Mouse (Mus musculus): Measurements from ENCODE around the gene Capn5.
"Not testable (repeated sequence)": the region's sequence is repeated elsewhere in the genome, so short reads cannot be mapped to it uniquely, and the experiment has no call there.

The Capn5 gene

GRCm38 (mm10) chr7:98188238-98188637 lies 10.2 kb upstream of the Capn5 start:
- no peak for DNase-seq (ENCODE audit: low read depth, low spot score)
- H3K27me3 ChIP-seq (ENCODE audit: control insufficient read depth, insufficient read depth, low read length, poor library complexity, severe bottlenecking): no peaks in the 10 kb centered on the region
- no peaks in the 10 kb centered on the region for H3K36me3 ChIP-seq (ENCODE audit: control insufficient read depth, insufficient read depth, low read length, poor library complexity, severe bottlenecking)

GRCm38 (mm10) chr7:98187332-98187731 lies 9.3 kb upstream of the Capn5 start:
- not testable (repeated sequence) for DNase-seq (ENCODE audit: low read depth, low spot score); H3K36me3 ChIP-seq (ENCODE audit: control insufficient read depth, insufficient read depth, low read length, poor library complexity, severe bottlenecking); H3K27me3 ChIP-seq (ENCODE audit: control insufficient read depth, insufficient read depth, low read length, poor library complexity, severe bottlenecking)

- no peak for DNase-seq (ENCODE audit: low read depth, low spot score)
- H3K27me3 ChIP-seq (ENCODE audit: control insufficient read depth, insufficient read depth, low read length, poor library complexity, severe bottlenecking): no peaks in the 10 kb centered on the region
- H3K36me3 ChIP-seq (ENCODE audit: control insufficient read depth, insufficient read depth, low read length, poor library complexity, severe bottlenecking): no peaks in the 10 kb centered on the region
Measured at GRCm38 (mm10) chr7:98186637-98187036, 8.6 kb upstream of the Capn5 start.

GRCm38 (mm10) chr7:98185326-98185725 lies 7.3 kb upstream of the Capn5 start:
- Histone ChIP-seq H3K36me3 (ENCODE audit: control insufficient read depth, insufficient read depth, low read length, poor library complexity, severe bottlenecking) (no peaks in the 10 kb centered on the region), H3K27me3 (ENCODE audit: control insufficient read depth, insufficient read depth, low read length, poor library complexity, severe bottlenecking) (no peaks in the 10 kb centered on the region)
- no peak for DNase-seq (ENCODE audit: low read depth, low spot score)

GRCm38 (mm10) chr7:98178560-98179231 lies 622 bp upstream of the Capn5 start:
- no peaks in the 10 kb centered on the region for H3K36me3 ChIP-seq (ENCODE audit: control insufficient read depth, insufficient read depth, low read length, poor library complexity, severe bottlenecking)

GRCm38 (mm10) chr7:98177566-98177928 lies 527 bp downstream of the Capn5 start:
- DNase-seq (ENCODE audit: low read depth, low spot score): peak; percentile 13
- Histone ChIP-seq H3K36me3 (ENCODE audit: control insufficient read depth, insufficient read depth, low read length, poor library complexity, severe bottlenecking) (no peaks in the 10 kb centered on the region), H3K27me3 (ENCODE audit: control insufficient read depth, insufficient read depth, low read length, poor library complexity, severe bottlenecking) (no peaks in the 10 kb centered on the region)

More at GRCm38 (mm10) chr7:98178560-98179231, 622 bp upstream of the Capn5 start:
- H3K27me3 ChIP-seq (ENCODE audit: control insufficient read depth, insufficient read depth, low read length, poor library complexity, severe bottlenecking): no peaks in the 10 kb centered on the region
- no peak for DNase-seq (ENCODE audit: low read depth, low spot score)

- Histone ChIP-seq H3K27me3 (ENCODE audit: control insufficient read depth, insufficient read depth, low read length, poor library complexity, severe bottlenecking) (no peaks in the 10 kb centered on the region), H3K36me3 (ENCODE audit: control insufficient read depth, insufficient read depth, low read length, poor library complexity, severe bottlenecking) (no peaks in the 10 kb centered on the region)
- no peak for DNase-seq (ENCODE audit: low read depth, low spot score)
Measured at GRCm38 (mm10) chr7:98177071-98177485, 996 bp downstream of the Capn5 start.

- no peaks in the 10 kb centered on the region for H3K36me3 ChIP-seq (ENCODE audit: control insufficient read depth, insufficient read depth, low read length, poor library complexity, severe bottlenecking)
- H3K27me3 ChIP-seq (ENCODE audit: control insufficient read depth, insufficient read depth, low read length, poor library complexity, severe bottlenecking): no peaks in the 10 kb centered on the region
- DNase-seq (ENCODE audit: low read depth, low spot score): no peak
Measured at GRCm38 (mm10) chr7:98176322-98177070, 1.6 kb downstream of the Capn5 start.

GRCm38 (mm10) chr7:98174883-98175755 lies 3.0 kb downstream of the Capn5 start:
- H3K27me3 ChIP-seq (ENCODE audit: control insufficient read depth, insufficient read depth, low read length, poor library complexity, severe bottlenecking): no peaks in the 10 kb centered on the region
- no peak for DNase-seq (ENCODE audit: low read depth, low spot score)
- H3K36me3 ChIP-seq (ENCODE audit: control insufficient read depth, insufficient read depth, low read length, poor library complexity, severe bottlenecking): no peaks in the 10 kb centered on the region

- H3K27me3 ChIP-seq (ENCODE audit: control insufficient read depth, insufficient read depth, low read length, poor library complexity, severe bottlenecking): no peaks in the 10 kb centered on the region
Measured at GRCm38 (mm10) chr7:98173408-98173807, 4.7 kb downstream of the Capn5 start.

GRCm38 (mm10) chr7:98172661-98173060 lies 5.4 kb downstream of the Capn5 start:
- Histone ChIP-seq H3K27me3 (ENCODE audit: control insufficient read depth, insufficient read depth, low read length, poor library complexity, severe bottlenecking) (no peaks in the 10 kb centered on the region), H3K36me3 (ENCODE audit: control insufficient read depth, insufficient read depth, low read length, poor library complexity, severe bottlenecking) (no peaks in the 10 kb centered on the region)
- no peak for DNase-seq (ENCODE audit: low read depth, low spot score)

More at GRCm38 (mm10) chr7:98173408-98173807, 4.7 kb downstream of the Capn5 start:
- no peaks in the 10 kb centered on the region for H3K36me3 ChIP-seq (ENCODE audit: control insufficient read depth, insufficient read depth, low read length, poor library complexity, severe bottlenecking)
- DNase-seq (ENCODE audit: low read depth, low spot score): no peak

- no peak for DNase-seq (ENCODE audit: low read depth, low spot score)
- Histone ChIP-seq H3K36me3 (ENCODE audit: control insufficient read depth, insufficient read depth, low read length, poor library complexity, severe bottlenecking) (no peaks in the 10 kb centered on the region), H3K27me3 (ENCODE audit: control insufficient read depth, insufficient read depth, low read length, poor library complexity, severe bottlenecking) (no peaks in the 10 kb centered on the region)
Measured at GRCm38 (mm10) chr7:98171141-98172073, 6.7 kb downstream of the Capn5 start.

GRCm38 (mm10) chr7:98164999-98165528 lies 13.0 kb downstream of the Capn5 start:
- Histone ChIP-seq H3K36me3 (ENCODE audit: control insufficient read depth, insufficient read depth, low read length, poor library complexity, severe bottlenecking) (peaks cover 1% of the 10 kb centered on the region; the same call in 1 of the 2 replicates), H3K27me3 (ENCODE audit: control insufficient read depth, insufficient read depth, low read length, poor library complexity, severe bottlenecking) (no peaks in the 10 kb centered on the region)
- peak; percentile 74 for DNase-seq (ENCODE audit: low read depth, low spot score)
